Mouse (Mus musculus) frontal cortex, adult 2 months (tissue): ENCODE data around the gene Nhs. TPM values are rescaled to one million over a fixed set of nuclear protein-coding genes. Genes with fewer than 3 reads are reported as not detected.

ENCODE experiments used
- DNase-seq, 2 experiments: peaks; one replicate each; pipeline ENCODE4 v3.0.0; 2022; ENCODE audit warnings: low spot score in 1 of 2; ENCODE audit errors: extremely low spot score in 1 of 2
- polyA plus RNA-seq: library from polyadenylated mRNA; depleted of rRNA; stranded (reverse); fragments of >200 nt; gene quantifications from 2 replicates; pipeline ENCODE4 v1.2.3, GENCODE M21; 2012

The Nhs gene
- polyA plus RNA-seq, 1 experiment, result 2.2 TPM

- DNase-seq, result no peak
Measured at GRCm38 (mm10) chrX:161961176-161961575, 198.4 kb downstream of the Nhs start.

- peak in 1 of 2 experiments; percentile 10 for DNase-seq
Measured at GRCm38 (mm10) chrX:161952356-161952755, 207.2 kb downstream of the Nhs start.

DNA sequence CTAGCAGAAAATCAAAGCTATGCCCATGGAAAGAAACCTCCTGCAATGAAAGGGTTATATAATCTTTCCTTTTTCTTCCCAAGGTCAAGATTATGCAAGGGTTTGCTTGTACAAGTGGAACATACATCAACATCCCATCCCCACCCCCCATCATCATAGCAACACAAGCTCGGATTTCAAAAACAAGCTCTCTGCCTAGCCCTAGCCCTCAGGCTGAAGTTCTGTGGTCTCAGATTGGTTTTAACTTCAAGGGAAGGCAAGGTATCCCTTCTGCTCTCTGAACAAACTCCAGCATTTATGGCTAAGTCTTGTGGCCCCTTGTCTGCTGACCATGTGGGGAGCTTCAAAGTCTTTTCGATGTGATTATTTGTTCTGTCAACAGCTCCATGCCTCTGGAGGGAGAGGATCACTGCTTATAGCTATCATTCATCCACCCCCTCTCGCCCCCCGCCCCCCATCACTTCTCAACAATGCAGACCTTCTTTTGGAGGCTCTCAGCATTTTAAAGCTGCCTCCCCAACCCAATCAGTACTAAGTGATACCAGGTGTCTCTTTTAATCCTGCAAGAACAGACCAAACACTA, 216.3 kb downstream of the Nhs start:
- no peak for DNase-seq

GRCm38 (mm10) chrX:161940696-161941095, 218.8 kb downstream of the Nhs start:
- no peak for DNase-seq

GRCm38 (mm10) chrX:161926683-161927053, 232.9 kb downstream of the Nhs start:
- DNase-seq, result no peak

- peak in 1 of 2 experiments; percentile 12 for DNase-seq
Measured at GRCm38 (mm10) chrX:161925973-161926682, 233.4 kb downstream of the Nhs start.

DNA sequence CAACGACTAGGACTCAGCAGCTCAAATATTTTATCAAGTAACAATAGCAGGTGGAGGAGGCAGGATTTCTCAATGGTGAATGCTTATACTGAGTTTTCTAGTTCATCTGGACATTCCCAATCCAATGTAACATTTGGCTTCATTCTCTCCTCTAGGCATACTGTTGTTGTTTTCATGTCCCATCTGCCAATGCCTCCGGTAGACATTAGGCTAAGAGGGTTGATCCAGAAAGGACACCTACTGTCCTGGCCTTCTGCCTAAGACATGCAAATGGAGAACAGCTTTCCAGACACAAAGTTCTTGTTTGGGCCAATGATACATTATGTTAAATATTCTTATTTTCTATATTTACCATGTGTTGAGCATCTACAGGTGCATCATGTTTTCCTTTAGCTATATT, 236.9 kb downstream of the Nhs start:
- DNase-seq, result no peak

- DNase-seq, result no peak
Measured at GRCm38 (mm10) chrX:161921581-161921980, 237.9 kb downstream of the Nhs start.

DNA sequence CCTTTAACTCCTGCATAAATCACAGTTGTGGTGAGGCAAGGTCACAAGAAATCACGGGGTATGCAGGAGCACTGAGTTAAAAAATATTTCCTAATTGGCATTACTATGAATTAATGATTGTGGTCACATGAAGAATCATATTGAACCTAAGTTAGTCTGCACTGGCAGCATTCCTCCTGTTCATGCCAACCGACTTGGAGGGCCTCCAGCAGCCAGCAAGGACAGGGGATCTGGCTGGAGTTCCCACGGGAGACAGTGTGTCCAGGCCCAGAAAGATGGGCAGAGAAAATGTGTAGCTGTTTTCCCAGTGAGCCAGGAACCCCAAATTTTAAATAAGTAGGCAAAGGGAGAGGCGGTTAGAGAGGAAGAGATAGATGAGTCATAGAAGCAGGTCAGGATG, 249.6 kb downstream of the Nhs start:
- no peak for DNase-seq

DNA sequence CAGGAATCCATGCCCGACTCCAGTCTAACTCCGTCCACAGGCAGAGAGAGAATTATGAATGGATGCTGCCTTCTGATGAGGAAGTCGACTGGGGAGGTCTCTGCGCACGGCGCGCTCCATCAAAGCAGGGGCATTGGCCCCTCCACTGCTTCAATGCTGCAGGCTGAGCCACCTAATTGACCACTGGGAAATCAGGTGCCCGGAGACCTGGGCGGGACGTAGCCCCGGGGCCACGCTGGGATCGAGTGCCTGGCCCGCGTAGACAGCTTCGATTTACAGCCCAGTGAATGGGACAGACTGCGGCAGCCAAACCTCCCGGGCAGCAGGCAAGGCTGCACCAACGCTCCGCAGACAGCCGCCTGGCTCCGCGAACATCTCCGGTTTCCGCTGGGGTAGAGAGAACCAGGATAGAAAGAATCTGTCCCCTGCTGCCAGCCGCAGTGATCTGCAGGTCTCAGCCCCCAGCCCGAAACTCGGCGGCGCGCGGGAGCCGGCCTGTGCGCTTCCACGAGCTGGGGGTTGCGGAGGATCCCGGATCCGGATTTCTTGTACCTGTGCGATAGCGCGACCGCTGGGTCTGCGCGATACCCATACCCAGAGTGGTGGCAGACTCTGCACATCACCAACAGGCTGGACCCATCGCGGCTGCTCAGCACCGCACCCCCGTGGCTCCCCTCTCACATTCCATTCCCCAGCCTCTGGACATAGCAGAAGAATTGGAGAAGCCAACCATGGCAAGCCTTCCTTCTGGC, 250.7 kb downstream of the Nhs start:
- DNase-seq, result peak in 1 of 2 experiments; percentile 13

GRCm38 (mm10) chrX:161907595-161908592, 251.6 kb downstream of the Nhs start:
- no peak for DNase-seq

DNA sequence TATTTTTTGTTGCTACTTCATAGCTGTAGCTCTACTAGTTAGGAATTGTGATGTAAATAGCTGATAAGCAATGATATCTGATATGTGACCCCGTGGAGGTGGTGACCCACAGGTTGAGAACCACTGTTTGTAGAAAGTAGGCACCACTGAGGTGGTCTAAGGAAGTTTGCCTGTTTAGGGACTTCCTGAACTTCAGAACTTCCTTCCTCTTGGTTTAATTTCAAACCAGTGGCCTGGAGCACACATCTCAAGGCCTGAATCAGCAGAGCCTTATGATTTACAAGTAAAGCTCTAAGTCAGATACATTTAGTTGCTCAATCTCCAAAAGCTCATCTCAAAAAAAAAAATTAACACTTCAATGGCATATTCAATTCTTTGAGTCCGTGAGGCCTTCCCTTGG, 265.1 kb downstream of the Nhs start:
- no peak for DNase-seq

DNA sequence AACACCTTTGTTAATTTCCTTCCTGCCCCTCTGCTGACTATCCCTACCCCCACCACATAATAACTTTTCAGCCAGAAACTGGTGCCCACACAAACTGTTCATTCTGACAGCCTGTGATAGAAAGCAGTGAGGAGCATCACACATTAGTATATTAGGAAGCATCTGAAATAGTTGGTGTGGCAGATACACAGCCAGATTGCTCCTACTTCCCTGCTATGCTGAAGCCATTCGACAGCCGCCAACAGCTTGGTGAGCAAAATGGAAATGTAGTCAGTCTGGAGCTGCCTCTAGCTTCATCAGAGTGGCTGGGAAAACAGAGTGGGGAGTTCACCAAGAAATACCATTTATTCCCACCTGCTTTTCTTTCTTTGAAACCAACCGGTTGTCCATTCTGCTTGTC, 275.9 kb downstream of the Nhs start:
- DNase-seq, result no peak

DNA sequence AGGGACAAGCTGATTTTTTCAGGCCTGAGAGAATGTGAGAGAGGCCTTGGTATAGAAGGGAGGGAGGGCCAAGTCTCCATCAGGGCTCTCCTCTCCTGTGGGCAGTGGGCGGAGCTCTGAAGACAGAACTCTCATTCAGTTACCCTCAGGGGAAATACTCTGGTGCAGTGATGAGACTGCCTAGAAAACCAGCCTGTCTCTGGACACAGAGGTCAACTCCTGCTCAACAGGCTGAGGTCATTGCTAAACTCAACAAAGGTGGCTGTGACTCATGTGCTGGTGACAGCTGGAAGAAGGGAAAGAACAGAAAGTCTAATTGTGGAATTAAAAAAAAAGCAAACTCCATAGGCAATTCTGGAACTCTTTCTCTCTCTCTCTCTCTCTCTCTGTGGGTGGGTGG, 282.4 kb downstream of the Nhs start:
- DNase-seq, result no peak

DNA sequence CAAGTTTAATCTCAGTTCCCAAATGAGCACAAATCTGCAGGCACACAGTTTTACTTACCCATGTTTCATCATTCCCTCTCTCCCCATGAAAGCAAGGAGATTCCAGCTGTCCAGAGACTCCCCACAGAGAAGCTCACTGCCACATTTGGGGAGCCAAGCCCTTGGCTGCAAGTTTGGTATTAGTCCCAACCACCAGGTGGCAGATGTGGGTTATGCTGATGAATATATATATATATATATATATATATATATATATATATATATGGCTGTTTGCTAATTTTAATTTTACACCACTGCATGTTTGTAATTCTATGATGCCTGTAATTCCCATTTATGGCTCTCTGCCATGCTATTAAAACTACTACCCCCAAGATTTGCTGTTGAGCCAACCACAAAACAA, 286.0 kb downstream of the Nhs start:
- DNase-seq, result peak in 1 of 2 experiments; percentile 45

- DNase-seq, result no peak
Measured at GRCm38 (mm10) chrX:161871306-161871705, 288.2 kb downstream of the Nhs start.

DNA sequence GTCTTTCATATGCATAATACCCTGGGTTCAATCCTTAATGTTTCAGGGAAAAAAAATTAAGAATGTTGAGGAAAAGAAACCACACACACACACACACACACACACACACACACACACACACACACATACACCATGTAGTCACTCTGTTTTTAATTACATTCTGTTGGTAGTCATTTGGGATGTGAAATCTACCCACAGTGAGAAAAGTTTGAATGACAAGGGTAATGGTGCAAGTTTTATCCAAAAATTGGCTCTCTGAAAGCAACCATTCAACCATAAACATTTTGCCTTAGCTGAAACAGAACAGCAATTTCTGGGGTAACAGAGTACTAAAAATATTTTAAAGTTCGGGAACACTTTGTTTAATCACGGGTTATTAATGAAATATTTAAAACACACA, 303.9 kb downstream of the Nhs start:
- DNase-seq, result no peak

DNA sequence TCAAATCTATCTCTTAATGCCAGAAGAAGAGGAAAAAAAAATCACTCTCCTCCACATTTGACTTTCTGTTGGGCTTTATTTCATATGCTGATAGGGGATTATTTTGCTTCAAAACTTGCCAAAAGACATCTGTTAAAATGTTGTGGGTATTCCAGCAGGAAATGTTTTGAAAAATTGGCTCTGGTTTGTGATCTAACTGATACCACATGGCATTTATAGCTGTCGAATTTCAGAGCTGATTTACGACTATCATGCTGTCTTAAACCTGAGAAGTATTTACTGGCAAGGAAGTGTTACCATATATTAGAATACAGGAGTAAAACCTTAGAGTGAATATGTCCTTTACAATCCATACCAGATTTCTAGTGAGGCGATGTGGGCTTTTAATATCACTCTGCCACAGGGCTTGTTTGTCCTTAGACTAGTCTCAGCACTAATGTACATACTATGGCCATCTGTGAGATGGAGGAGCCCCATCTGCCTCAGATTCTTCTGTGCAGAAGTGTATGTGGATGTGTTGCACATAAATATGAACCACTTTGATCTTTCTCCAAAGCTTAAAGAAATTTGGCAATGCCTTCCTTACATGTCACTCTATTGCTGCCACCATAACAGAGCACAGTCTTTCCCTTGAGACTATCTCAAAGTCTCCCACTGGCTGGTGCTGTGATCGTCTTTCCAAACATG, 305.8 kb downstream of the Nhs start:
- peak; percentile 7 to 11 for DNase-seq

- peak in 1 of 2 experiments; percentile 81 for DNase-seq
Measured at GRCm38 (mm10) chrX:161826186-161826585, 333.3 kb downstream of the Nhs start.

DNA sequence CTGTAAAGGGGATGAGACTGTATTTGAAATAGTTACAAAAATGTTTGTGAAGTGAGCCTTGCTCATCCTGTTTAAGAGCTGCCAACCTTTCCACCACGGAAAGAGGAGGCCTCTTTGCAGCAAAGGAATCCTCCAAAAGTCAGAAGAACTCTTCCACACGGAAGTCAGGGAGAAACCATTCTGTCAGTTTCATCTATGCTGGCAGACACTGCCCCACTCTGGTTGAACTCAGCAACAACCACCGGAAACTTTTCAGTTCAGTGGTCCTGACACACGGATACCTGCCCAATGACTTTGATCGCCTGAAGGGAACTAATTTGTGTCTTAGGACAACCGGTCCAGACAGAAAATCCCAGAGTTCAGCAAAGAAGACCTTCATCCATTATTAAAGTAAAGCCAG, 369.3 kb downstream of the Nhs start:
- DNase-seq, result peak in 1 of 2 experiments; percentile 62
